Mouse (Mus musculus): ENCODE measurements around the gene Filip1l. TPM values are rescaled to one million over a fixed set of nuclear protein-coding genes. Genes with fewer than 3 reads are reported as not detected.
A peak's percentile ranks its signal among the peaks of the same experiment; 100 is the strongest.

Gene Filip1l
- polyA plus RNA-seq, 1 experiment, result not detected

- no peak for TF ChIP-seq POLR2A (IDR thresholded peaks at IDR 0.05; ENCODE audit: insufficient read depth, low read depth, low read length)
- TF ChIP-seq CTCF (IDR thresholded peaks at IDR 0.05; ENCODE audit: insufficient read depth, low read depth, low read length), result no peak
- H3K4me1 ChIP-seq (ENCODE audit: control insufficient read depth, insufficient read depth, low read length), result peaks cover 5% of the 10 kb centered on the region
- no peak overlapping the region for H3K4me3 ChIP-seq (ENCODE audit: insufficient read depth, low read depth, low read length)
- WGBS, result 27% methylated on average over 3 of the region's 3 CpGs
- H3K27ac ChIP-seq (ENCODE audit: insufficient read depth, low read depth, low read length), result no peak overlapping the region
These were observed 197.2 kb downstream of the Filip1l start for GRCm38 (mm10) chr16:57550088-57550487.

- 33% methylated on average over 2 of the region's 2 CpGs for WGBS
- Histone ChIP-seq H3K27ac (ENCODE audit: insufficient read depth, low read depth, low read length) (peak overlapping the region; percentile 69; the same call in 1 of the 2 replicates), H3K4me1 (ENCODE audit: control insufficient read depth, insufficient read depth, low read length) (peaks cover 5% of the 10 kb centered on the region; the same call in 1 of the 2 replicates), H3K4me3 (ENCODE audit: insufficient read depth, low read depth, low read length) (no peak overlapping the region)
- TF ChIP-seq CTCF (IDR thresholded peaks at IDR 0.05; ENCODE audit: insufficient read depth, low read depth, low read length) (no peak), POLR2A (IDR thresholded peaks at IDR 0.05; ENCODE audit: insufficient read depth, low read depth, low read length) (no peak)
These were observed 197.9 kb downstream of the Filip1l start for GRCm38 (mm10) chr16:57550817-57551216.

GRCm38 (mm10) chr16:57551617-57552016, 198.7 kb downstream of the Filip1l start:
- H3K4me1 ChIP-seq (ENCODE audit: control insufficient read depth, insufficient read depth, low read length), result peaks cover 4% of the 10 kb centered on the region; the same call in 1 of the 2 replicates
- H3K27ac ChIP-seq (ENCODE audit: insufficient read depth, low read depth, low read length), result no peak overlapping the region
- peak overlapping the region; percentile 10; the same call in 1 of the 2 replicates for H3K4me3 ChIP-seq (ENCODE audit: insufficient read depth, low read depth, low read length)
- WGBS, result 42% methylated on average over 2 of the region's 2 CpGs
- TF ChIP-seq POLR2A (IDR thresholded peaks at IDR 0.05; ENCODE audit: insufficient read depth, low read depth, low read length) (no peak), CTCF (IDR thresholded peaks at IDR 0.05; ENCODE audit: insufficient read depth, low read depth, low read length) (no peak)

DNA sequence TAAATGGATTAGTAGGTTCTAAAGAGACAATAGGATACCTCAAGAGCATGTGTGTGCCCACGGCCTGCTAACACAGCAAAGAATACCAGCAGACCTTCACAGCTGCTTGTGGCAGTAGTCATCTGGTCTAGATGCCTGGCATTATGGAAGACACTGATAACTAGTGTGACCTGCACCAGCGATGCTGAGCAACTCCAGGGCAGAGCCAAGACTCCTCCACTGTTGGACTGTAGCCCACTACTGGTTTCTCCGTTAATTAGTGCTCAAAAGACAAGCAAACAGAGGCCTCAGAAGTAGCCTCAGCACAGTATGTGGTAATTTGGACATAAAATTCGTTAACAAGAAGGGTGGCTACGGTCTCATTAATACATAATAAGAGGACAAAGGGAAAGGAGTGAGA, 199.8 kb downstream of the Filip1l start:
- H3K27ac ChIP-seq (ENCODE audit: insufficient read depth, low read depth, low read length), result no peak overlapping the region
- TF ChIP-seq POLR2A (IDR thresholded peaks at IDR 0.05; ENCODE audit: insufficient read depth, low read depth, low read length) (no peak), CTCF (IDR thresholded peaks at IDR 0.05; ENCODE audit: insufficient read depth, low read depth, low read length) (no peak)
- H3K4me3 ChIP-seq (ENCODE audit: insufficient read depth, low read depth, low read length), result no peak overlapping the region
- WGBS, result 44% methylated on average over 5 of the region's 5 CpGs
- H3K4me1 ChIP-seq (ENCODE audit: control insufficient read depth, insufficient read depth, low read length), result peaks cover 4% of the 10 kb centered on the region; the same call in 1 of the 2 replicates

DNA sequence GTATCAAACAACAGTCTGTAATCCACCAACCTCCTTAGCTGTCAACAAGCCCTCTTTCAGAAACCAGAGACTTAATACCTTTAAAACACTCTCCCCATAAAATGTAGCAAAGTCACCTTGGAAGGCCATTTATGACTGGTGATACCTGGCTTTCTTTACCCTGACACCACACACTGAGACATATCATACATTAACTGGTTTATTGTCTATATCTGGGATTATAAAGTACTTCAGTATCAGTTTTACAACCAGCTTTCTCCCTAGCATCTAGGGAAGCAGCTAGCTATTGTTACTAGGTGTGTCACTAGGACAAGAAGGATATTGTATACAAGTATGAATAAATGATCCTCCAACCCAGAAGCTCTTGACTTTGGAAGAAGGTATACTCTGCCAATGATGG, 200.3 kb downstream of the Filip1l start:
- no peak for TF ChIP-seq POLR2A (IDR thresholded peaks at IDR 0.05; ENCODE audit: insufficient read depth, low read depth, low read length)
- no peak for TF ChIP-seq CTCF (IDR thresholded peaks at IDR 0.05; ENCODE audit: insufficient read depth, low read depth, low read length)
- Histone ChIP-seq H3K4me3 (ENCODE audit: insufficient read depth, low read depth, low read length) (no peak overlapping the region), H3K4me1 (ENCODE audit: control insufficient read depth, insufficient read depth, low read length) (0 out of 2 replicates have a peak, but pooled peaks cover 2% of the 10 kb centered on the region), H3K27ac (ENCODE audit: insufficient read depth, low read depth, low read length) (no peak overlapping the region)

DNA sequence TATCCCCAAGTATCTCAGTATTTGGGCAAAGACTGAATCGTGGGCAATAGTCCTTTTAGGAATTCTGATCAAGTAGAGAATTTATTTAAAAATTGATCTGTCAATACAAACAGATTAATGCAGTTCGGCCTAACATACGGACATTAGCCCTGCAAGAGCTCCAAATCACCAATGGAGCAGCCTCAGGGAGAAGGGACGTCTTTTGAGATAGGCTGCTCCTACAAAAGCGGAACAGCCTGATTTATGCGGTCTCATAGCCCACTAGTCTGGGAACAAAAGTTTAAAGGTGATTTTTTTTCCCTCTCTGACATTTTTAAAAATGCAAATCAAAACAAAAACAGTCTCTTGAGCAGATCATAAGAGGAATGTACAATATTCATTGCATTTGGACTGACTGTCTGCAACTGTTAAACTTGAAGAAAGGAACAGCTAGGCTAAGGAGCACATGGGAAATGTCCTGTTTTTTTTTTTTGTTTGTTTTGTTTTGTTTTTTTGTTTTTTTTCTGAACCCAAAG, 202.1 kb downstream of the Filip1l start:
- 0 out of 2 replicates have a peak, but pooled peaks cover 2% of the 10 kb centered on the region for H3K4me1 ChIP-seq (ENCODE audit: control insufficient read depth, insufficient read depth, low read length)
- no peak overlapping the region for H3K27ac ChIP-seq (ENCODE audit: insufficient read depth, low read depth, low read length)
- 75% methylated on average over 6 of the region's 6 CpGs for WGBS
- TF ChIP-seq POLR2A (IDR thresholded peaks at IDR 0.05; ENCODE audit: insufficient read depth, low read depth, low read length) (no peak), CTCF (IDR thresholded peaks at IDR 0.05; ENCODE audit: insufficient read depth, low read depth, low read length) (no peak)
- H3K4me3 ChIP-seq (ENCODE audit: insufficient read depth, low read depth, low read length), result no peak overlapping the region

DNA sequence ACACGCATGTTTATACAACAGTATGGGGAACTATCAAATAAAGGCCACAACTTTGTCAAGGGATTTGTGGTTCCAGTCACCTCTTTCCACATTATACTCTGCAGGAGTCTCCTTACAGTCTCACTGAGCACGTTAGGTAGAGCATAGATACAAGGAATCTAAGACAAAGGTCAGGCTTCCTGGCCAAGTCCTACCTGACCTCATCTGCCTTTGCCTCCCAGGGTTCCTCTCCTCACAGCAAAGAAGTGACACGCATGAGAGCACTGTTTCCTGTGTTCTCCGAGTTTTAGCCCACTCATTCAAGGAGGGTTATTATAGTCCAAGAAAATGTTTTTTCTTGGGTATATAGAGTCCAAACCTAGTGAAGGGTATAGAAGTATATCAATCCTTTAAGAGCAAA, 202.8 kb downstream of the Filip1l start:
- H3K4me3 ChIP-seq (ENCODE audit: insufficient read depth, low read depth, low read length), result no peak overlapping the region
- TF ChIP-seq POLR2A (IDR thresholded peaks at IDR 0.05; ENCODE audit: insufficient read depth, low read depth, low read length) (no peak), CTCF (IDR thresholded peaks at IDR 0.05; ENCODE audit: insufficient read depth, low read depth, low read length) (no peak)
- 82% methylated on average over 4 of the region's 4 CpGs for WGBS
- no peak overlapping the region; the same call in 1 of the 2 replicates for H3K27ac ChIP-seq (ENCODE audit: insufficient read depth, low read depth, low read length)
- H3K4me1 ChIP-seq (ENCODE audit: control insufficient read depth, insufficient read depth, low read length), result 0 out of 2 replicates have a peak, but pooled peaks cover 2% of the 10 kb centered on the region

DNA sequence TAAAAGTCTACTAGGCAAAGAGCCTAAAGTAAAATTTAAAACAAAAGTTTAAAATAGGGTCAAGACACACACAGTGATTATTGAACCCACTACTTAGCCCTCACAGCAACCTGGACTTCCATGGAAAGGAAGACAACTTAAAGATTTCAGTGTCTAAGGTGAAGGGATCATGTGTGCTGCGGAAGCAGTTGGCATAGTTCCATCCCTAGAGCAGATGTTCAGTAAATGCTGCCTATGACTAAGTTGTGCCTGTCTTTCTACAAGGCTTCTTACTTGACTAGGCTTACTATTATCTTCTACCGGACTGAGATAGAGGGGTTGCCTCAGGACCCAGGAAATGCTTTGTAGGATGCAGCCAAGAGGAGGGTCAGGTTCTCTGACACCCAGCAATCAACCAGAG, 203.4 kb downstream of the Filip1l start:
- H3K4me1 ChIP-seq (ENCODE audit: control insufficient read depth, insufficient read depth, low read length), result peaks cover 2% of the 10 kb centered on the region; the same call in 1 of the 2 replicates
- TF ChIP-seq CTCF (IDR thresholded peaks at IDR 0.05; ENCODE audit: insufficient read depth, low read depth, low read length) (no peak), POLR2A (IDR thresholded peaks at IDR 0.05; ENCODE audit: insufficient read depth, low read depth, low read length) (no peak)
- 34% methylated on average over 2 of the region's 2 CpGs for WGBS
- H3K27ac ChIP-seq (ENCODE audit: insufficient read depth, low read depth, low read length), result no peak overlapping the region
- H3K4me3 ChIP-seq (ENCODE audit: insufficient read depth, low read depth, low read length), result no peak overlapping the region

- Histone ChIP-seq H3K27ac (ENCODE audit: insufficient read depth, low read depth, low read length) (no peak overlapping the region), H3K4me3 (ENCODE audit: insufficient read depth, low read depth, low read length) (no peak overlapping the region), H3K4me1 (ENCODE audit: control insufficient read depth, insufficient read depth, low read length) (peaks cover 5% of the 10 kb centered on the region)
- WGBS, result 97% methylated on average over 3 of the region's 3 CpGs
- TF ChIP-seq CTCF (IDR thresholded peaks at IDR 0.05; ENCODE audit: insufficient read depth, low read depth, low read length) (no peak), POLR2A (IDR thresholded peaks at IDR 0.05; ENCODE audit: insufficient read depth, low read depth, low read length) (no peak)
These were observed 205.4 kb downstream of the Filip1l start for GRCm38 (mm10) chr16:57558258-57558657.

Data from olfactory bulb, adult 2 months (tissue).